Mouse (Mus musculus): ENCODE measurements around the gene Clip3. TPM values are rescaled to one million over a fixed set of nuclear protein-coding genes. Genes with fewer than 3 reads are reported as not detected.

The Clip3 gene
- polyA plus RNA-seq, 1 experiment from 2014 or later: 0.76 TPM

GRCm38 (mm10) chr7:30295103-30295502, 3.6 kb downstream of the Clip3 start:
- Histone ChIP-seq H3K4me2 (no peak overlapping the region), H3K36me3 (replicated peaks) (no peaks in the 10 kb centered on the region), H3K4me1 (replicated peaks) (no peaks in the 10 kb centered on the region), H3K27ac (replicated peaks) (no peak overlapping the region), H3K9me3 (replicated peaks) (no peaks in the 10 kb centered on the region), H3K9ac (no peak overlapping the region), H3K27me3 (peaks cover 11% of the 10 kb centered on the region), H3K4me3 (replicated peaks) (no peak overlapping the region)
- ATAC-seq (ENCODE audit: insufficient read depth): no peak
- 35% methylated on average over 10 of the region's 10 CpGs for WGBS (ENCODE audit: insufficient replicate concordance)

- H3K9ac ChIP-seq: no peak overlapping the region
- H3K27ac ChIP-seq (replicated peaks): no peak overlapping the region
- ATAC-seq (ENCODE audit: insufficient read depth): no peak
- no peak overlapping the region for H3K4me3 ChIP-seq (replicated peaks)
- H3K36me3 ChIP-seq (replicated peaks): no peaks in the 10 kb centered on the region
- peaks cover 4% of the 10 kb centered on the region for H3K27me3 ChIP-seq
- WGBS (ENCODE audit: insufficient replicate concordance): 52% methylated on average over 15 of the region's 15 CpGs
- H3K4me2 ChIP-seq: no peak overlapping the region
- no peaks in the 10 kb centered on the region for H3K9me3 ChIP-seq (replicated peaks)
- H3K4me1 ChIP-seq (replicated peaks): no peaks in the 10 kb centered on the region
Observed at GRCm38 (mm10) chr7:30296816-30297215, 5.3 kb downstream of the Clip3 start.

- no peak for ATAC-seq (ENCODE audit: insufficient read depth)
- Histone ChIP-seq H3K36me3 (replicated peaks) (no peaks in the 10 kb centered on the region), H3K9ac (no peak overlapping the region), H3K27me3 (no peaks in the 10 kb centered on the region), H3K4me2 (no peak overlapping the region), H3K27ac (replicated peaks) (no peak overlapping the region), H3K4me1 (replicated peaks) (no peaks in the 10 kb centered on the region), H3K4me3 (replicated peaks) (no peak overlapping the region), H3K9me3 (replicated peaks) (no peaks in the 10 kb centered on the region)
- 73% methylated on average over 16 of the region's 16 CpGs for WGBS (ENCODE audit: insufficient replicate concordance)
Observed at GRCm38 (mm10) chr7:30297266-30297665, 5.7 kb downstream of the Clip3 start.

GRCm38 (mm10) chr7:30300914-30301313, 9.4 kb downstream of the Clip3 start:
- H3K4me2 ChIP-seq: no peak overlapping the region
- H3K27ac ChIP-seq (replicated peaks): no peak overlapping the region
- no peak overlapping the region for H3K4me3 ChIP-seq (replicated peaks)
- no peak overlapping the region for H3K9ac ChIP-seq
- H3K9me3 ChIP-seq (replicated peaks): no peaks in the 10 kb centered on the region
- H3K4me1 ChIP-seq (replicated peaks): no peaks in the 10 kb centered on the region
- H3K27me3 ChIP-seq: no peaks in the 10 kb centered on the region
- H3K36me3 ChIP-seq (replicated peaks): no peaks in the 10 kb centered on the region
- 24% methylated on average over 3 of the region's 3 CpGs for WGBS (ENCODE audit: insufficient replicate concordance)
- no peak for ATAC-seq (ENCODE audit: insufficient read depth)

- no peak overlapping the region for H3K4me2 ChIP-seq
- no peaks in the 10 kb centered on the region for H3K36me3 ChIP-seq (replicated peaks)
- WGBS (ENCODE audit: insufficient replicate concordance): 84% methylated on average over 16 of the region's 16 CpGs
- H3K9me3 ChIP-seq (replicated peaks): no peaks in the 10 kb centered on the region
- H3K27ac ChIP-seq (replicated peaks): no peak overlapping the region
- H3K4me3 ChIP-seq (replicated peaks): no peak overlapping the region
- H3K9ac ChIP-seq: no peak overlapping the region
- H3K4me1 ChIP-seq (replicated peaks): peaks cover 22% of the 10 kb centered on the region
- no peak for ATAC-seq (ENCODE audit: insufficient read depth)
- H3K27me3 ChIP-seq: no peaks in the 10 kb centered on the region
Observed at GRCm38 (mm10) chr7:30306083-30306779, 14.7 kb downstream of the Clip3 start.

- peak; percentile 98 for ATAC-seq (ENCODE audit: insufficient read depth)
- Histone ChIP-seq H3K4me3 (replicated peaks) (peak within 1 kb of the TSS; percentile 64), H3K4me1 (replicated peaks) (peaks cover 22% of the 10 kb centered on the region), H3K9ac (peak within 1 kb of the TSS; percentile 48; the same call in 1 of the 2 replicates), H3K36me3 (replicated peaks) (0 out of 2 replicates have a peak, but pooled peaks cover 3% of the 10 kb centered on the region), H3K9me3 (replicated peaks) (no peaks in the 10 kb centered on the region), H3K4me2 (peak within 1 kb of the TSS; percentile 86), H3K27me3 (no peaks in the 10 kb centered on the region), H3K27ac (replicated peaks) (peak within 1 kb of the TSS; percentile 19; the same call in 1 of the 2 replicates)
- WGBS (ENCODE audit: insufficient replicate concordance): 6% methylated on average over 27 of the region's 27 CpGs
Observed at GRCm38 (mm10) chr7:30308076-30309005, 16.8 kb downstream of the Clip3 start, which contains the start of gene Alkbh6. Gene Alkbh6 (plus strand): TSS chr7:30308717.

GRCm38 (mm10) chr7:30309395-30310129, 18.0 kb downstream of the Clip3 start:
- Histone ChIP-seq H3K4me3 (replicated peaks) (peak overlapping the region; percentile 64), H3K27me3 (no peaks in the 10 kb centered on the region), H3K27ac (replicated peaks) (no peak overlapping the region), H3K4me1 (replicated peaks) (peaks cover 24% of the 10 kb centered on the region), H3K9me3 (replicated peaks) (no peaks in the 10 kb centered on the region), H3K4me2 (peak overlapping the region; percentile 86), H3K36me3 (replicated peaks) (0 out of 2 replicates have a peak, but pooled peaks cover 3% of the 10 kb centered on the region), H3K9ac (peak overlapping the region; percentile 48; the same call in 1 of the 2 replicates)
- 51% methylated on average over 15 of the region's 15 CpGs for WGBS (ENCODE audit: insufficient replicate concordance)
- ATAC-seq (ENCODE audit: insufficient read depth): no peak

- Histone ChIP-seq H3K36me3 (replicated peaks) (0 out of 2 replicates have a peak, but pooled peaks cover 3% of the 10 kb centered on the region), H3K9ac (no peak overlapping the region), H3K4me2 (no peak overlapping the region), H3K4me3 (replicated peaks) (no peak overlapping the region), H3K27ac (replicated peaks) (no peak overlapping the region), H3K27me3 (no peaks in the 10 kb centered on the region), H3K9me3 (replicated peaks) (no peaks in the 10 kb centered on the region), H3K4me1 (replicated peaks) (peaks cover 28% of the 10 kb centered on the region)
- no peak for ATAC-seq (ENCODE audit: insufficient read depth)
- 68% methylated on average over 12 of the region's 12 CpGs for WGBS (ENCODE audit: insufficient replicate concordance)
Observed at GRCm38 (mm10) chr7:30310136-30310535, 18.6 kb downstream of the Clip3 start.

GRCm38 (mm10) chr7:30313666-30314320, 22.3 kb downstream of the Clip3 start:
- Histone ChIP-seq H3K27ac (replicated peaks) (no peak overlapping the region; the same call in 1 of the 2 replicates), H3K4me1 (replicated peaks) (peaks cover 25% of the 10 kb centered on the region), H3K4me2 (peak overlapping the region; percentile 47), H3K9me3 (replicated peaks) (no peaks in the 10 kb centered on the region), H3K27me3 (no peaks in the 10 kb centered on the region), H3K36me3 (replicated peaks) (0 out of 2 replicates have a peak, but pooled peaks cover 3% of the 10 kb centered on the region), H3K9ac (no peak overlapping the region), H3K4me3 (replicated peaks) (peak overlapping the region; percentile 46)
- 60% methylated on average over 27 of the region's 27 CpGs for WGBS (ENCODE audit: insufficient replicate concordance)
- ATAC-seq (ENCODE audit: insufficient read depth): peak; percentile 20; the same call in 1 of the 2 replicates

- Histone ChIP-seq H3K27me3 (no peaks in the 10 kb centered on the region), H3K4me1 (replicated peaks) (peaks cover 16% of the 10 kb centered on the region), H3K4me2 (peak within 1 kb of the TSS; percentile 47), H3K9me3 (replicated peaks) (no peaks in the 10 kb centered on the region), H3K36me3 (replicated peaks) (0 out of 2 replicates have a peak, but pooled peaks cover 3% of the 10 kb centered on the region), H3K27ac (replicated peaks) (no peak within 1 kb of the TSS; the same call in 1 of the 2 replicates), H3K4me3 (replicated peaks) (peak within 1 kb of the TSS; percentile 46), H3K9ac (peak within 1 kb of the TSS; percentile 11; the same call in 1 of the 2 replicates)
- ATAC-seq (ENCODE audit: insufficient read depth): 0 out of 2 replicates have a peak, but pooled peaks have one; percentile 30
- WGBS (ENCODE audit: insufficient replicate concordance): 9% methylated on average over 9 of the region's 9 CpGs
Observed at GRCm38 (mm10) chr7:30314721-30315155, 23.2 kb downstream of the Clip3 start, which contains the start of gene Syne4. Gene Syne4 (plus strand): TSS chr7:30314807.

Data from liver, embryonic 15.5 days (tissue).